Mouse (Mus musculus) heart, embryonic 14.5 days (tissue): Measurements from ENCODE around the gene Rpgrip1l. TPM values are rescaled to one million over a fixed set of nuclear protein-coding genes. Genes with fewer than 3 reads are reported as not detected.

ENCODE experiments used
- ATAC-seq: fragments of 200-750 bp; cut with Nextera tagmentation; 2 replicates; pipeline ENCODE4 v1.8.0; 2017; ENCODE audit warnings: low read depth, moderate TSS enrichment; ENCODE audit not compliant: insufficient number of reproducible peaks, insufficient read depth, low FRiP score
- H3K27ac ChIP-seq, 2 experiments: fragments of 200-500 bp in 1 of 2; fragments of 300-500 bp in 1 of 2; sonication (generic) in 1 of 2; replicated peaks in 1 of 2; 2 replicates each; pipeline ENCODE4 v1.5.1; 2012 to 2014; ENCODE audit warnings: low read depth in 2 of 2, low read length in 2 of 2, control low read depth in 1 of 2, mild to moderate bottlenecking in 1 of 2, mixed read lengths in 1 of 2; ENCODE audit not compliant: control insufficient read depth in 1 of 2, insufficient read depth in 1 of 2
- H3K27me3 ChIP-seq: fragments of 300-500 bp; sonication (generic); 2 replicates; pipeline ENCODE4 v1.6.1; 2014; ENCODE audit warnings: mild to moderate bottlenecking, low read length, control low read depth; ENCODE audit not compliant: control insufficient read depth, insufficient read depth
- H3K36me3 ChIP-seq: fragments of 300-500 bp; sonication (generic); 2 replicates; pipeline ENCODE4 v1.6.1; 2014; ENCODE audit warnings: mild to moderate bottlenecking, control low read depth, low read length, mixed read lengths; ENCODE audit not compliant: control insufficient read depth, insufficient read depth
- H3K4me1 ChIP-seq, 2 experiments: fragments of 200-500 bp in 1 of 2; fragments of 300-500 bp in 1 of 2; sonication (generic) in 1 of 2; 2 replicates each; pipeline ENCODE4 v1.6.1; 2012 to 2014; ENCODE audit warnings: low read length in 2 of 2, control low read depth in 1 of 2, mixed read lengths in 1 of 2; ENCODE audit not compliant: control insufficient read depth in 2 of 2, insufficient read depth in 2 of 2
- H3K4me2 ChIP-seq: fragments of 300-500 bp; sonication (generic); 2 replicates; pipeline ENCODE4 v1.6.1; 2014; ENCODE audit warnings: mild to moderate bottlenecking, low read length
- H3K4me3 ChIP-seq, 2 experiments: fragments of 200-500 bp in 1 of 2; fragments of 300-500 bp in 1 of 2; sonication (generic) in 1 of 2; 2 replicates each; pipeline ENCODE4 v1.5.1; 2012 to 2014; ENCODE audit warnings: low read length in 2 of 2, mild to moderate bottlenecking in 2 of 2, control low read depth in 1 of 2, low read depth in 1 of 2, moderate library complexity in 1 of 2; ENCODE audit not compliant: control insufficient read depth in 1 of 2, insufficient read depth in 1 of 2
- H3K9ac ChIP-seq: fragments of 300-500 bp; sonication (generic); 2 replicates; pipeline ENCODE4 v1.6.1; 2014; ENCODE audit warnings: mild to moderate bottlenecking, low read length
- H3K9me3 ChIP-seq: fragments of 300-500 bp; sonication (generic); 2 replicates; pipeline ENCODE4 v1.6.1; 2016; ENCODE audit warnings: low read length, control low read depth; ENCODE audit not compliant: control insufficient read depth
- WGBS: fragments of 180-500 bp; shearing (Covaris S2); extraction: QIAGEN DNeasy Blood & Tissue Kit; methylation state at CpG from one replicate; pipeline ENCODE4 v1.1.7; 2014; 5-methylcytosine and 5-hydroxymethylcytosine counted together
- polyA plus RNA-seq: library from polyadenylated mRNA; unstranded; fragments of >200 nt; fragmentation: Nextera tagmentation; extraction: Ambion mirVana; gene quantifications from 2 replicates; pipeline ENCODE4 v1.2.1, GENCODE M21; 2014

Rpgrip1l gene
- polyA plus RNA-seq, 1 experiment from 2014 or later = 9.9 TPM

DNA sequence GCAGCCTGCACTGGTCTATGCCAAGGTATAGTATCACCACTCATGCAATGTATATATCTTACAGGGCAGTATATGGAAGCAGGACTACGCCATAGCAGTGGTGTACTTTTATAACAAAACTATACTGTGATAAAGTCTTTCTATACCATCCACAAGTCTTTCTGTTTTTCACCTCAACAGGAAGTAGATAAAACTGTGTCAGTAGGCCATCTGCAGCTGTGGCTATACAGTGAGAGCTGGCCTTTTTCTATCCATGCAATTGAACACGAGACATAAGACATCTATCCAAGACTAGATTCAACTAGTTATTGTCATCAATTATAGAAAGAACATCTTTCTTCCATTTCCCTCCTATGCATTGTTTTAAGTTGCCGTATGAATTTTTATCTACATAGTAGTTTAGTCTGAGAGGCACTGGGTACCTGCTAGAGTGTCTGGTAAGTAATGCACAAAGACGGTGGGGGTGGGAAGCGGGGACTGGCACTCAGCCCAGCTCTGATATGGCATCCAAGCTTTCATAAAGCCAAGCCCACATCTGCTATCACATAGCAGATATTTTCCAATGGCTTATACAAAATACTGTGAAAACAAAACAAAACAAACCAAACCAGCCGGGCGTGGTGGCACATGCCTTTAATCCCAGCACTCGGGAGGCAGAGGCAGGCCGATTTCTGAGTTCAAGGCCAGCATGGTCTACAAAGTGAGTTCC, 63.1 kb downstream of the Rpgrip1l start:
- H3K27ac ChIP-seq = no peak overlapping the region
- H3K27me3 ChIP-seq = no peaks in the 10 kb centered on the region
- no peak overlapping the region for H3K4me2 ChIP-seq
- WGBS = 80% methylated on average over 9 of the region's 9 CpGs
- H3K9ac ChIP-seq = no peak overlapping the region
- 0 out of 2 replicates have a peak, but pooled peaks cover 8% of the 10 kb centered on the region for H3K36me3 ChIP-seq
- no peak overlapping the region for H3K4me3 ChIP-seq
- no peaks in the 10 kb centered on the region for H3K4me1 ChIP-seq
- ATAC-seq = no peak
- no peaks in the 10 kb centered on the region for H3K9me3 ChIP-seq

DNA sequence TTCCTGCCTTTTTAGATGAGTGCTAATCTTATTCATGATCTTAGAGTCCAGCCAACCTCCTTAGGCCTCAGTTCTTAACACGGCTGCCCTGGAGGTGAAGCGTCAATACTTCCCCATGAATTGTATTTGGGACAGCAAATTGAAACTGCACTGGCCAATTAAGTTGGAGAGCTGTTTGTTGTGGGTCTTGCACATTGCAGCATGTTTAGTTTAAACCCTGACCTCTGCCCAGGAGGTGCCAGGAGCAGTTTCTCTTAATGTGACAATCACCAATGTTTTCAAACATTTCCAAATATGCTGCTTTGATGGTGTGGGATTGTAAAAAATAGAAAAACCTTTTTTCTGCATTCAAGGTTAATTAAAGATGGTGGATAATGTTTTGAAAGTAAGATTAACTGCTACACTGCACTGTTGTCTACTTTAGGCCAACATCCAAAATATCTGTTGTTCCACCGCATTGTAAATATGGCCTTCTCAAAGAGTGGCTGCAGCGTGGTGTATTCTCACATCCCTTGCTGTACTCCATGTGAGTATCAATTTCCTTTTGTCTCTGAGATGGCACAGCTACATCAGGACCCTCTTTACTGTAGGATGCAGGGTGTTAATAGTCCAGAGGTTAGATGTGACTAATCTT, 67.1 kb downstream of the Rpgrip1l start:
- Histone ChIP-seq H3K27me3 (no peaks in the 10 kb centered on the region), H3K9ac (no peak overlapping the region), H3K9me3 (no peaks in the 10 kb centered on the region), H3K27ac (no peak overlapping the region), H3K4me3 (no peak overlapping the region), H3K36me3 (0 out of 2 replicates have a peak, but pooled peaks cover 8% of the 10 kb centered on the region), H3K4me1 (peaks cover 2 to 12% of the 10 kb centered on the region in 2 experiments; a peak in 3 of 4 replicates), H3K4me2 (no peak overlapping the region)
- ATAC-seq = no peak
- WGBS = 88% methylated on average over 4 of the region's 4 CpGs

DNA sequence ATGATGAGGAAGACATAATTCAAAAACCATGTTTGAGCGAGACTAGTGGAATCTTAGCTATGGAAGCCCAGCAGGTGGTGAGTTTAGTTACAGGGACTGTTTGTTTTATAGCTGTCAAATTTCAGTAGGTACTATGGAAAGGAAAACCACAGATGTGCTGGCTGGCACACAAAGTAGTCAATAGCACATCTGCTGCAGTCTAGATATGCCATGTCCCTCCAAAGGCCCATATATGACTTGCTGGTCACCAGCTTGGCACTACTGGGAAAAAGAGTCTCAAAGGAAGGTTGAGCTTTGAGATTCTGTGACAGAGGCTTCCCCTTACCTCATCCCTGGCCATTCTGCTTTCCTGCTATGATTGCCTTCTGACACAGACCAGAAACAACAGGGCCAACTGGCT, 70.3 kb downstream of the Rpgrip1l start:
- no peak overlapping the region for H3K4me3 ChIP-seq
- 80% methylated on average over 1 of the region's 1 CpGs for WGBS
- no peak overlapping the region for H3K4me2 ChIP-seq
- no peak for ATAC-seq
- no peak overlapping the region for H3K9ac ChIP-seq
- H3K4me1 ChIP-seq = peaks cover 2 to 12% of the 10 kb centered on the region in 2 experiments; a peak in 3 of 4 replicates
- 0 out of 2 replicates have a peak, but pooled peaks cover 7% of the 10 kb centered on the region for H3K36me3 ChIP-seq
- no peaks in the 10 kb centered on the region for H3K9me3 ChIP-seq
- H3K27me3 ChIP-seq = no peaks in the 10 kb centered on the region
- no peak overlapping the region for H3K27ac ChIP-seq

DNA sequence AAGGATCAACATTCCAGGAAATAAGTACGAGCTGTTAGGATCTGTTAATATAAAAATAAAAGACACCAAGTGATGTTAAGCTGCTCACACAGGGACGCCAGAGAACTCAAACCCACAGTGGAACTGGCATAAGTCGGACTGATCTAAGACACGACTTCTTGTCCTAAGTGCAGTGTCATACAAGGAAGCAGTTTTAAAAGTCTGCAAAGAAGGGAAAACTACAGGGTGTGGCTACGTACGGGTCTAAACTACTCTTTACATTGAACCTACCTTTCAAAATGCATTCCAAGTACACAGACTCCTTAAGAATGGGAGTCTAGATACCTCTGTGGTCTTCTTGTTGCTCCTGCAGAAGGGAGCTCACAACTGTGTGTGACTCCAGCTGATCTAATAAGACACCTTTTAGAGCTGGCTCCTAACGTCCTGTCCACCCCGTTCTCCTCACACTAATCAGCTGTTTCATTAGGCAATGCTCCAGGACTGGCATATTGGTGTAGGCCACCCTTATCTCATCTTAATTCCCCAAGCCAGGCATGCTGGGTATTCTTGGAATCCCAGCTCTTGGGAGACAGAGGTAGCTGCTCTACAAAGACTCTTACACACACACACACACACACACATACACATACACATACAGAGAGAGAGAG, 71.1 kb downstream of the Rpgrip1l start:
- Histone ChIP-seq H3K9ac (no peak overlapping the region), H3K4me1 (peaks cover 2 to 12% of the 10 kb centered on the region in 2 experiments; a peak in 3 of 4 replicates), H3K4me3 (no peak overlapping the region), H3K27me3 (no peaks in the 10 kb centered on the region), H3K4me2 (no peak overlapping the region), H3K36me3 (0 out of 2 replicates have a peak, but pooled peaks cover 7% of the 10 kb centered on the region), H3K27ac (no peak overlapping the region), H3K9me3 (no peaks in the 10 kb centered on the region)
- ATAC-seq = no peak
- WGBS = 48% methylated on average over 8 of the region's 8 CpGs

DNA sequence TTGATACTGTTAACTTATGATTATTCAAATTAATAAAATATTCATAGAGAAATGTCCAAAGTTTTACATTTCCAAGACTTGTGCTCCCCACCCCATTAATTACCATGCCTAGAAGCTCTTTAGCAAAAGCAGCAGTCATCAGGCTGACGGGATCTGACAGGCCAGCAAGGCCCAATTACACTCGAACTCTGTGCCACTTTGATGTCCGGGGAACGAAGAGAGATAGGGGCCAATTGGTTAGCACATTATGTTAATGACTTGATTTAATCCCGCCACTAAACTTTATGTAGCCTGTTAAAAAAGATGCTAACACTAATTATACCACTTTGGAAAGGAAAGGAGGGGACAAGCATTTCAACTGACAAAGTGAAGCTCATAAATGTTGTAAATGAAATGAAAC, 71.7 kb downstream of the Rpgrip1l start:
- no peak overlapping the region for H3K4me2 ChIP-seq
- 0 out of 2 replicates have a peak, but pooled peaks cover 6% of the 10 kb centered on the region for H3K36me3 ChIP-seq
- ATAC-seq = no peak
- WGBS = 74% methylated on average over 5 of the region's 5 CpGs
- no peak overlapping the region for H3K4me3 ChIP-seq
- peaks cover 2 to 12% of the 10 kb centered on the region in 2 experiments; a peak in 3 of 4 replicates for H3K4me1 ChIP-seq
- no peak overlapping the region for H3K9ac ChIP-seq
- H3K27ac ChIP-seq = no peak overlapping the region
- no peaks in the 10 kb centered on the region for H3K9me3 ChIP-seq
- H3K27me3 ChIP-seq = no peaks in the 10 kb centered on the region

DNA sequence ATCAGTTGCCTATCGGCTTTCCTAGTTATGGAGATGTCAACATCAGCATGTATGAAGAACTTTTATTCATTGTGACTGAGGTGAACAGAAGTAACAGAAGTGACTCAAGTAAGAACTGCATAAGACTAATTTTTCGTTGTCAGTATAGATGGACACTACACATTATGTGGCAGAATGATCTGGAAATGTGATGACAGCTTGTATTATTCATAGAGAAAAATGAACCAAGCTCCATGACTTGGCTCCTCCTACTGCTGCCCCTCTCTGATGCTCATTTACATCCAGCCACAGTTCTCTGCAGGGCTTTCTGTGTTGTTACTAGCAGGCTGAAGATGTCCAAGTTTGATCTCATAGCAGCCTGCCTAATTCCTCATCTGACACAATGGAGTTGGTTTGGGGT, 75.9 kb downstream of the Rpgrip1l start:
- no peaks in the 10 kb centered on the region for H3K27me3 ChIP-seq
- H3K4me2 ChIP-seq = no peak overlapping the region
- ATAC-seq = no peak
- no peak overlapping the region for H3K27ac ChIP-seq
- H3K36me3 ChIP-seq = 0 out of 2 replicates have a peak, but pooled peaks cover 8% of the 10 kb centered on the region
- H3K4me1 ChIP-seq = peaks cover 2 to 5% of the 10 kb centered on the region in 2 experiments; a peak in 3 of 4 replicates
- no peaks in the 10 kb centered on the region for H3K9me3 ChIP-seq
- no peak overlapping the region for H3K4me3 ChIP-seq
- no peak overlapping the region for H3K9ac ChIP-seq
- WGBS = 71% methylated on average over 2 of the region's 2 CpGs

DNA sequence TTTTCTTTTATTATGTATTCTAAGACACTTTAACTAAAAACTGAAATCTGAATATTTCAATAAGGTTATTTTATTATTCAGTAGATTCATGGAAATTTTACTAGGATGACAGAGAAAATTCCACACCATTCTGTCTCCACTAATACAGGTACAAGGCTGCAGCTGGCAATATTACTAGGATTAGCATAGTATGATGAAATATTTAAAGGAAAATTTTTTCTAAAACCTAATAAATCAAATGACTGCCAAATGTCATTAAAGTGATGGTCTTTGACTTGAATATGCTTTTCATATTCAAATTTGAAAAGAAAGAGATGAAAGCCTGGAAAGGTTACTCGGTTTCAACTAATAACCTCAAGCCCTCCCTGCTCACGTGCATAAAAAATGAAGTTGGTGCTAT, 79.0 kb downstream of the Rpgrip1l start:
- H3K36me3 ChIP-seq = peaks cover 8% of the 10 kb centered on the region; the same call in 1 of the 2 replicates
- ATAC-seq = no peak
- no peak overlapping the region for H3K9ac ChIP-seq
- WGBS = 88% methylated on average over 2 of the region's 2 CpGs
- H3K4me1 ChIP-seq = no peaks in the 10 kb centered on the region
- no peaks in the 10 kb centered on the region for H3K27me3 ChIP-seq
- H3K9me3 ChIP-seq = no peaks in the 10 kb centered on the region
- H3K27ac ChIP-seq = no peak overlapping the region
- H3K4me2 ChIP-seq = no peak overlapping the region
- H3K4me3 ChIP-seq = no peak overlapping the region
